Mouse (Mus musculus) hindbrain, embryonic 14.5 days (tissue): ENCODE data around the gene Cramp1l. TPM values are rescaled to one million over a fixed set of nuclear protein-coding genes. Genes with fewer than 3 reads are reported as not detected.

ENCODE experiments used
- ATAC-seq: fragments of 200-750 bp; cut with Nextera tagmentation; 2 replicates; pipeline ENCODE4 v1.8.0; 2017; ENCODE audit warnings: moderate number of reproducible peaks, mild to moderate bottlenecking, moderate TSS enrichment, moderate library complexity; ENCODE audit not compliant: low FRiP score
- DNase-seq: peaks from one replicate; pipeline ENCODE4 v3.0.0-alpha.2; 2015; ENCODE audit warnings: low spot score
- H3K27ac ChIP-seq: fragments of 300-500 bp; sonication (generic); 2 replicates; pipeline ENCODE4 v1.5.1; 2014; ENCODE audit warnings: mild to moderate bottlenecking, moderate library complexity
- H3K27me3 ChIP-seq: fragments of 300-500 bp; sonication (generic); 2 replicates; pipeline ENCODE4 v1.6.1; 2014; ENCODE audit warnings: mild to moderate bottlenecking, low read length, mixed read lengths; ENCODE audit not compliant: control insufficient read depth, insufficient read depth
- H3K36me3 ChIP-seq: fragments of 300-500 bp; sonication (generic); replicated peaks from 2 replicates; pipeline ENCODE4 v1.6.1; 2014; ENCODE audit not compliant: control insufficient read depth, insufficient read depth
- H3K4me1 ChIP-seq: fragments of 300-500 bp; sonication (generic); replicated peaks from 2 replicates; pipeline ENCODE4 v1.6.1; 2014; ENCODE audit warnings: antibody characterized with exemption, low read length, mixed read lengths; ENCODE audit not compliant: control insufficient read depth, insufficient read depth
- H3K4me2 ChIP-seq: fragments of 300-500 bp; sonication (generic); replicated peaks from 2 replicates; pipeline ENCODE4 v1.6.1; 2014; ENCODE audit warnings: mild to moderate bottlenecking, moderate library complexity
- H3K4me3 ChIP-seq: fragments of 300-500 bp; sonication (generic); replicated peaks from 2 replicates; pipeline ENCODE4 v1.5.1; 2014; ENCODE audit warnings: mild to moderate bottlenecking, low read length
- H3K9ac ChIP-seq: fragments of 300-500 bp; sonication (generic); 2 replicates; pipeline ENCODE4 v1.6.1; 2014
- H3K9me3 ChIP-seq: fragments of 300-500 bp; sonication (generic); 2 replicates; pipeline ENCODE4 v1.6.1; 2016; ENCODE audit warnings: low read length; ENCODE audit not compliant: control insufficient read depth
- WGBS: fragments of 180-500 bp; shearing (Covaris S2); extraction: QIAGEN DNeasy Blood & Tissue Kit; methylation state at CpG from one replicate; pipeline ENCODE4 v1.1.7; 2014; 5-methylcytosine and 5-hydroxymethylcytosine counted together
- polyA plus RNA-seq: library from polyadenylated mRNA; unstranded; fragments of >200 nt; fragmentation: Nextera tagmentation; extraction: Ambion mirVana; gene quantifications from 2 replicates; pipeline ENCODE4 v1.2.1, GENCODE M21; 2014

Cramp1l gene
- polyA plus RNA-seq, 1 experiment from 2014 or later = 8.0 TPM

DNA sequence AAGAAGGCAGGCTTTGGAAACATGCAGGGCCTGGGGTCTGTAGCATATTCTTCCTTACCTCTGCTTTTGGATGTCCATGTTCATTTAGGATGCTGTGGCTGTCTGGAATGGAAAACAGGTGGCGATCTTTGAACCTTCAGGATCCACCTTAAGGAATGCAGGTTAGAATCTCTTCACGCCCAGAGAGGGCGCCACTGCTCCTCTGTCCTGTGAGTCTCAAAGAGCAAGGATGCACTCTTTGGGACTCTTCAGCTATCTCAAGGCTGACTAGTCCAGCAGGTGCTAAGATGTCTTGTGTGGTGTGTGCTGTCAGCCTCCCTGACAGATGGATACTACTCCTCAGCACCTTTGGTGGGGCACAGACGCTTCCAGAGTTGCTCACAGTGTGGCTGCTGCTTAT is 20.6 kb upstream of the Cramp1l start:
- Histone ChIP-seq H3K4me1 (no peaks in the 10 kb centered on the region), H3K4me2 (no peak overlapping the region), H3K36me3 (peaks cover 66% of the 10 kb centered on the region), H3K27ac (no peak overlapping the region), H3K9ac (no peak overlapping the region), H3K9me3 (no peaks in the 10 kb centered on the region), H3K27me3 (no peaks in the 10 kb centered on the region), H3K4me3 (no peak overlapping the region)
- no peak for DNase-seq
- 71% methylated on average over 4 of the region's 4 CpGs for WGBS
- ATAC-seq = no peak

DNA sequence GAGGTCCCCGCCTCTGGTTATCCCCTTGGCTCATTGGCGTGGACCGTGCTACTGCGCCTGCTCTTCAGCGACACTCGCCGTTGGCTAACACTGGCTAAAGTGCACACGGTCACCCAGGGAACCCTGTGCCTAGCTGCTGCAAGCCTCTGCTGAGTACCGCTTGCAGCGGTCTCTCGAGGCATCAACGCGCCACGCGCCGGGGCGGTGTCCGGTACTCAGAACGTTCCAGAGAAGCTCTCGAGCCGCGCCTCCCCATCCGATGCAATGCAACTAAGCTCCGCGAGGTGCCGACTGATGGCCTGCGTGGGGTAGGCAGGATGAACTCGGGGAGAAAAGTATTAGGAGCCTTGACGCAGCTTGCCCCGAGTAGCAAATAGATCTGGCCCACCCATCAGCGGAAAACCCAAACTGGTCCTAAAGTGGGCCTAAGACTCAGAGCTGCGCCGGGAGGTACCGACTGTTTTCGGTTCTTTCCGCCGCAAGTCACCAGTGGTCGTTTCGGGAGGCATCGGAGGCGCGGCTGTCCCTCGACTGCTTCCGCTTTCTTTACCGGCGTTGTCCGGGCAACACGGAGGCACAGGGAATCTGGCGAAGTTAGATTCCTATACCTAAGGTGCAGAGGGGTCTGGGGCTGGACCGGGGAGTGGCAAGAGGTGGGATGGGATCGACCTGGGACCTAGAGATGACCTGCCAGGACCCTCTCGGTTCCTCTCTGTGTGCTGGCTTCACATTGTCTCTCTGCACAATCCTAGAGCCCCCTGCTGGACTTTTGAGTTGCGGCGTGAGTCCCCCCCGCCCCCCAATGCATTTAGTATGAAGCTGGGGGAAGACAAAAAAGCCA is 924 bp upstream of the Cramp1l start:
- whole genome bisulfite sequencing = under 1% methylated on average over 55 of the region's 55 CpGs
- Histone ChIP-seq H3K27me3 (no peaks in the 10 kb centered on the region), H3K9ac (peak overlapping the region; percentile 71), H3K4me1 (peaks cover 16% of the 10 kb centered on the region), H3K36me3 (peaks cover 25% of the 10 kb centered on the region), H3K4me2 (peak overlapping the region; percentile 95), H3K4me3 (peak overlapping the region; percentile 94), H3K27ac (peak overlapping the region; percentile 72), H3K9me3 (no peaks in the 10 kb centered on the region)
- DNase-seq (no peak), ATAC-seq (peak; percentile 89)

DNA sequence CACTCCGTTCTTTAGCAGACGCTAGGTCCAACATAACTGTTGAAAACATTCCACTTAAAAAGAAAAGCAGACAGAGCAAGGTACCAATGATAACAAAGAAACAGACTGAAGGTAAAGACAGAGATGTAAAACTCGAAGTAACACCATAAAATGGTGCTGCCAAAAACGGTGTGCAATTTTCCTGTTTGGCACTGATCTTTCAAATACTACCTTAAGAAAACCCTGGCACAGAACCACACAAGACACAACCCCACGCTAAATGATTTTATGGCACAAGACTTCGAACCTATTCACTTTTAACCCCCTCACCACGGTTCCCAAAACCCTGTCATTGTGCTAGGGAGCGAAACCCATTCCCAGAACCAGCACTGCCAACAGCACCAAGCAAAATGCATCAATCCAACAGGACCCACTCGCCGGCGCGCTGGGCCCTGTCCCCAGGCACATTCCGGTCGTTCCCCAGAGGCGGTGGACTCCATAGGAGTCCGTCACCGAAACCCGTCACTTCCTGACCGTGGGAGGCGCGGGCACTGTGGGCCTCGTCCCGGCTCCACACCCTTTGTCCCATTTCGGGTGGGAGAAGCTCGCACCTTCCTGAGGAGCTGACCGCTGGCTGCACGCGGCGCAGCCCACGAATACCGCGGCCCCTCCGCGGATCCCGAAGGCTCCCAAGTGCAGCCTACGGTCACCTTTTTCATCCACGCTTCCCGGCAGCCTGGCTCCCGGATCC is 582 bp downstream of the Cramp1l start:
- WGBS = under 1% methylated on average over 39 of the region's 39 CpGs
- no peak for DNase-seq

DNA sequence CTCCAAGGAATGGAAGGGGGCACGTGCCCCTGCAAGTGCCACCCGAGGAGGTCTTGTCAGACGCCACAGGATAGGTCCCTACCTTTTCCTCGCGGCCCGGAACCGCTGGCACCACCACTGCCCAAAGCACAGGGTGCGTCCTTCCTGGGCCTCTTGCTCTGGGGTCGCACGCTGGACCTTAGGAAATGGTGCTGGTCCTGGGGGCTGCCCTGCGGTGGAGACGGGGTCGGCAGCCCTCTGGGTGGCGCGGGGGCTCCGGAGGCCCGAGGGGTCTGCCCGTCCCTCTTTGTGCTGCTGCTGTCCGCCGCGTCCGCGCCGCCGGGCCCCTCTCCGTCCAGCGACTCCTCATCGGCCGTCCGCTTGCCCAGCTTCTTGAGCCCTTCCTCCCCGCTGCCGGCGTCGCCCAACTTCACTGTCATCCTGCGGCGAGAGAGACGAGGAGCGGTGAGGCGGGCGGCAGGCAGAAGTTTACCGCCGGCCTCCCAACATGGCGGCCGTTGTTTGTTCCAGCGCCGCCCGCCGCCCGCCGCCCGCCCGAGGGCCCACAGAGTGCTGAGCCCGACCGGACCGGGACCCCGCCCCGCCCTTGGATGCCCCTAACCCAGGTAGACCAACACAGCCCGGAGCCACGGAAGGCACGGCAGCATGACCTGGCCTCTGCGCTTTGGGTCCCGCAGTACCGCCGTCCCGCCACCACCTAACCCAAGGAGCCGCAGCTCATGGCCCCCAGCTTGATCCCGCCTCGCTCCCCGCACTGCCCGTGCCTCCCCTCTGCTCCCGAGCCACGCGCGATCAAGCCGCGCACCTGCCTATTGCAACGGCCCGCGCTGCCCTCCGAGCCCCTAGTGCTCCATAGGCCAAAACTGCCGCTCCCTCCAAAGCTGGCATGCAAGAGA is 1.7 kb downstream of the Cramp1l start:
- H3K4me1 ChIP-seq = peaks cover 16% of the 10 kb centered on the region
- no peak for DNase-seq
- WGBS = under 1% methylated on average over 74 of the region's 81 CpGs
- H3K9me3 ChIP-seq = no peaks in the 10 kb centered on the region
- peak overlapping the region; percentile 88 for H3K9ac ChIP-seq
- peak overlapping the region; percentile 73 for H3K27ac ChIP-seq
- H3K4me3 ChIP-seq = peak overlapping the region; percentile 94
- peak overlapping the region; percentile 91 for H3K4me2 ChIP-seq
- H3K27me3 ChIP-seq = no peaks in the 10 kb centered on the region
- no peak for ATAC-seq
- peaks cover 40% of the 10 kb centered on the region for H3K36me3 ChIP-seq

More for the DNA sequence above, 582 bp downstream of the Cramp1l start:
- Histone ChIP-seq H3K36me3 (peaks cover 30% of the 10 kb centered on the region), H3K4me2 (peak overlapping the region; percentile 91), H3K9me3 (no peaks in the 10 kb centered on the region), H3K4me3 (peak overlapping the region; percentile 94), H3K9ac (peak overlapping the region; percentile 88), H3K4me1 (peaks cover 16% of the 10 kb centered on the region), H3K27me3 (no peaks in the 10 kb centered on the region), H3K27ac (peak overlapping the region; percentile 77)
- ATAC-seq = no peak

DNA sequence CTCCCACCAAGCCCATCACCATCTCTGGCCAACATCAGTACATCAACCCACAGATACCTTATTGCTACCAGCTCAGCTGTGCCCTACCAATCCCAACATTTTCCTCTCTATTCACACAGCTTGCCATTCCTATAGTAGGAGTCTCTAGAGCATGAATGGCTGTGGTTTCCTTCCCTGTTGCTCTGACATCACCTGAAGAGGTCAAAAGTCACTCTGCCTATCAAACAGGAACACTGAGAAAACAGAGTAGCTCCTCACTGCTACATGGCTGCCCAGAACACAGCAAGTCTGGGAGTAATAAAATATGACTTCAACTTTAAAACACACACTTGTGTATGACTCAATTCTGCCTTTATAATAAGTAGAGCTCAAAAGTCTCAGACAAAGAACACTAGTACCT is 8.1 kb downstream of the Cramp1l start:
- Histone ChIP-seq H3K27me3 (no peaks in the 10 kb centered on the region), H3K36me3 (peaks cover 68% of the 10 kb centered on the region), H3K9ac (no peak overlapping the region), H3K27ac (no peak overlapping the region), H3K9me3 (no peaks in the 10 kb centered on the region), H3K4me2 (no peak overlapping the region), H3K4me1 (no peaks in the 10 kb centered on the region), H3K4me3 (no peak overlapping the region)
- ATAC-seq (no peak), DNase-seq (no peak)

DNA sequence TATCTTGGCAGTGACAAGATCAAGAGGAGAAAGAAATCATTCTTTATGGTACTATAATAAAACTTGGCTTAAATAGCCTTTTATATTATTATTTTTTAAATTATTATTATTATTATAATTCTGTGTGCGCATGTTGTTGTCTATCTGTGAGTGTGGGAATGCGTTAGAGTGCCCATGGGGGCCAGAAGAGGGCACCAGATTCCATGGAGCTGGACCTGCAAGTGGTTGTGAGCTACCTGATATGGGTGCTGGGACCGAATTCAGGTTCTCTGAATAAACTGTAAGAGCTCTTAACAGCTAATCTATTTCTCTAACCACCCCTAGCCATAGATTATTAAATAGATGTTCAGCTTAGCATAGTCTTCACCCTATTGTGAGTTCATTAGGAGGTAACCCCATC is 10.5 kb downstream of the Cramp1l start:
- no peak for ATAC-seq
- WGBS = 96% methylated on average over 3 of the region's 3 CpGs

DNA sequence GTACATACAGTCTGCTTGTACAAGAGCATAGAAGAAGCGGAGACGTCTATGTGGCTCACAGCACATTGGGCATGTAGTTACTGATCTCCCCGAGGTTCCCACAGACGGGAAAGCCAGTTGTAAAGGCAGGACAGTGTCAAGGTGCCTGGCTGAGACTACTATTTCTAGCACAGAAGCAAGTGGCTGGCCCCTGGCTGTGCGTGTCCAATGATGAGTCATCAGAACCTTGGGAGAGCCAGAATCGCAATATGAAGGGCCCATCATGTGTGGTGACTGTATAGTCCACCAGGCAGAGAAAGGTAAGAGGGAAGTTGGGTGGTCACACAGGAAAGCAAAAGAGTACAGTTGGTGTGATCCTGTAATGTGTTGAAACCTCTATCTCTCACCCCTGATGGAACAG is 20.9 kb downstream of the Cramp1l start:
- Histone ChIP-seq H3K4me1 (no peaks in the 10 kb centered on the region), H3K36me3 (peaks cover 96% of the 10 kb centered on the region), H3K27ac (no peak overlapping the region), H3K4me2 (no peak overlapping the region), H3K27me3 (no peaks in the 10 kb centered on the region), H3K4me3 (no peak overlapping the region), H3K9ac (no peak overlapping the region), H3K9me3 (no peaks in the 10 kb centered on the region)
- no peak for DNase-seq
- 93% methylated on average over 6 of the region's 6 CpGs for WGBS
- no peak for ATAC-seq

More for the DNA sequence above, 10.5 kb downstream of the Cramp1l start:
- H3K4me2 ChIP-seq = no peak overlapping the region
- H3K4me3 ChIP-seq = no peak overlapping the region
- H3K9me3 ChIP-seq = no peaks in the 10 kb centered on the region
- peaks cover 68% of the 10 kb centered on the region for H3K36me3 ChIP-seq
- no peak for DNase-seq
- H3K27ac ChIP-seq = no peak overlapping the region
- H3K9ac ChIP-seq = no peak overlapping the region
- no peaks in the 10 kb centered on the region for H3K27me3 ChIP-seq
- H3K4me1 ChIP-seq = no peaks in the 10 kb centered on the region

DNA sequence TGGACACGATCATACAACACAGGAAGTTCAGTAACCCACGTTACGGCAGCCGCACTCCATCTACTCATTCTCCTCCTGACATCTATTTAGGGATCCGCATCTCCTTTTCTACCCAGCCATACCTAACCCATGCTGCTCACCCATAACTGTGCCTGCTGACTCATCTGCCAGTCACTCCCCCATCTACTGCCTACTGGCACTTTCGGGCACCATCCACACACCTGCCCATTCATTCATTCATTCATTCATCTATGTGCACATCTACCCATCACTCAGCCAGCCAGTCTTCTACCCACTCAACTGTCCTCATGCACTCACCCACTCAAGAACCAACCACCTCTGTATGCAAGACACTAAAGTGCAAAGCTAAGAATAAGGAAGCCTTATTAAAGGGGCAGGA is 28.4 kb downstream of the Cramp1l start:
- H3K4me2 ChIP-seq = no peak overlapping the region
- H3K36me3 ChIP-seq = peaks cover 94% of the 10 kb centered on the region
- ATAC-seq (no peak), DNase-seq (no peak)
- H3K27me3 ChIP-seq = no peaks in the 10 kb centered on the region
- H3K9ac ChIP-seq = no peak overlapping the region
- H3K9me3 ChIP-seq = no peaks in the 10 kb centered on the region
- H3K4me1 ChIP-seq = no peaks in the 10 kb centered on the region
- no peak overlapping the region for H3K27ac ChIP-seq
- 97% methylated on average over 6 of the region's 6 CpGs for WGBS
- no peak overlapping the region for H3K4me3 ChIP-seq
